Mouse (Mus musculus): ENCODE results near the gene Fam83g.
"Not testable (repeated sequence)": the region's sequence is repeated elsewhere in the genome, so short reads cannot be mapped to it uniquely, and the experiment has no call there.

- TF ChIP-seq POLR2A (IDR thresholded peaks at IDR 0.05; ENCODE audit: extremely low read depth, insufficient read depth, low read length); CTCF (IDR thresholded peaks at IDR 0.05; ENCODE audit: low read depth, low read length): not testable (repeated sequence)
Measured at GRCm38 (mm10) chr11:61636309-61636708, 47.6 kb upstream of the Fam83g start.
